Mouse (Mus musculus) C2C12 (cell line): ENCODE data around the gene Pafah2. TPM values are rescaled to one million over a fixed set of nuclear protein-coding genes. Genes with fewer than 3 reads are reported as not detected.

Experiments
- H3K27me3 ChIP-seq: one replicate; pipeline ENCODE4 v1.6.1; 2011; ENCODE audit not compliant: control insufficient read depth, insufficient read depth, insufficient read length
- H3K36me3 ChIP-seq: one replicate; pipeline ENCODE4 v1.6.1; 2011; ENCODE audit not compliant: control insufficient read depth, insufficient read depth
- H3K4me3 ChIP-seq: one replicate; pipeline ENCODE4 v1.5.1; 2011; ENCODE audit warnings: mild to moderate bottlenecking, control low read depth; ENCODE audit not compliant: poor library complexity, insufficient read depth, severe bottlenecking
- H3K79me2 ChIP-seq: one replicate; pipeline ENCODE4 v1.6.1; 2011; ENCODE audit not compliant: control insufficient read depth, insufficient read depth
- H3K79me3 ChIP-seq: one replicate; pipeline ENCODE4 v1.6.1; 2011; ENCODE audit warnings: low read depth, control low read depth
- H3ac ChIP-seq: one replicate; pipeline ENCODE3; 2011; ENCODE audit warnings: low read depth; ENCODE audit not compliant: control insufficient read depth, insufficient read length
- CEBPB ChIP-seq: IDR thresholded peaks from one replicate; pipeline ENCODE4 v1.6.1; 2011; ENCODE audit warnings: low read depth, mild to moderate bottlenecking, control low read depth, moderate library complexity
- CTCF ChIP-seq: IDR thresholded peaks from one replicate; pipeline ENCODE4 v1.5.1; 2011; ENCODE audit not compliant: control insufficient read depth, insufficient read depth, insufficient read length
- FOSL1 ChIP-seq: IDR thresholded peaks from one replicate; pipeline ENCODE4 v1.8.0; 2011; ENCODE audit warnings: mild to moderate bottlenecking, low read length; ENCODE audit not compliant: poor library complexity, insufficient read depth, severe bottlenecking
- MAX ChIP-seq: IDR thresholded peaks from one replicate; pipeline ENCODE4 v1.6.1; 2011; ENCODE audit warnings: mild to moderate bottlenecking, control low read depth
- MYOD1 ChIP-seq: IDR thresholded peaks from one replicate; pipeline ENCODE4 v1.6.1; 2011; ENCODE audit warnings: low read depth; ENCODE audit not compliant: control insufficient read depth, insufficient read length
- MYOG ChIP-seq: IDR thresholded peaks from one replicate; pipeline ENCODE4 v1.6.1; 2011; ENCODE audit not compliant: control insufficient read depth, insufficient read length; ENCODE audit errors: extremely low read depth
- USF1 ChIP-seq: IDR thresholded peaks from one replicate; pipeline ENCODE4 v1.6.1; 2011; ENCODE audit warnings: low read depth, mild to moderate bottlenecking, control low read depth, moderate library complexity
- polyA plus RNA-seq: library from polyadenylated mRNA; unstranded; fragments of >200 nt; fragmentation: generic; extraction: Trizol; gene quantifications from one replicate; pipeline ENCODE4 v1.2.1, GENCODE M21; 2012; ENCODE audit warnings: missing spikeins

Gene Pafah2
- polyA plus RNA-seq, 1 experiment: 9.0 TPM

DNA sequence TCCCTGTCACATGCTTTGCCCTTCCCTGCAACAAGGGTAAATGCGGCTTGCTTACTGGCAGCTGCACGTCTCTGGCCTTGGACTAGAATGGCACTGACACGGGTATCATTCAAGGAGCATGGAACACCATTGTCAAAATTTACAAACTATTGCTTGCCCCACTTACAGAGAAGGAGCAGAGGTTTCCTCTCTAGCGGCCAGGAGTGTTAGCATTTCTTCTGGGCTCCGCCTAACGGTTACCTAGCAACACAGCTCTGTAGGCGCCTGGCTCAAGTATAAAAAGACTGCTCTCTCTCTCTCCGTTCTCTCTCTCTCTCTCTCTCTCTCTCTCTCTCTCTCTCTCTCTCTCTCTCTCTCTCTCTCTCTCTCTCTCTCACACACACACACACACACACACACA is 3.5 kb upstream of the Pafah2 start:
- no peak overlapping the region for H3K4me3 ChIP-seq
- no peaks in the 10 kb centered on the region for H3K27me3 ChIP-seq
- H3K79me3 ChIP-seq: no peaks in the 10 kb centered on the region
- TF ChIP-seq CEBPB: no peak
- TF ChIP-seq FOSL1: no peak
- TF ChIP-seq USF1: no peak
- TF ChIP-seq MYOG: no peak
- no peak for TF ChIP-seq CTCF
- no peak for TF ChIP-seq MAX
- TF ChIP-seq MYOD1: no peak
- H3ac ChIP-seq: no peak overlapping the region
- no peaks in the 10 kb centered on the region for H3K79me2 ChIP-seq
- H3K36me3 ChIP-seq: no peaks in the 10 kb centered on the region

DNA sequence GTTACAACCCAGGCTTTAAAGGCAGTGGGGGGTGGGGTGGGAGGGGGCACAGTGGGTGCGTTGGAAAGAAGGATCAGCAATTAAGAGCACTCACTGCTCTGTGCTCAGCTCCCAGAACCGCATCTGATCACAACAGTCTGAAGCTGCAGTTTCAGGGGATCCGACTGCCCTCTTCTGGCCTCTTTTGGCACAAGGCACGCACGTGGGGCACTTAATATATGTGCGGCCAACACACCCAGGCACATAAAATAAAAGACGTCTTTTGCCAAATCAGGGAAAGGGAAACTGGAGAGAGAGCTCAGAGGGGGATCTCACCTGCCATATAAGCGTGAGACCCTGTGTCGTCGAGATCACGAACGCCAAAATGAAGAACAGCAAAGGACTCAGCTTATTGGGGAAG is 3.1 kb upstream of the Pafah2 start:
- Histone ChIP-seq H3K79me3 (no peaks in the 10 kb centered on the region), H3K27me3 (no peaks in the 10 kb centered on the region)
- TF ChIP-seq MYOG (no peak), CTCF (no peak), USF1 (no peak), MYOD1 (no peak), MAX (no peak), CEBPB (no peak), FOSL1 (no peak)

DNA sequence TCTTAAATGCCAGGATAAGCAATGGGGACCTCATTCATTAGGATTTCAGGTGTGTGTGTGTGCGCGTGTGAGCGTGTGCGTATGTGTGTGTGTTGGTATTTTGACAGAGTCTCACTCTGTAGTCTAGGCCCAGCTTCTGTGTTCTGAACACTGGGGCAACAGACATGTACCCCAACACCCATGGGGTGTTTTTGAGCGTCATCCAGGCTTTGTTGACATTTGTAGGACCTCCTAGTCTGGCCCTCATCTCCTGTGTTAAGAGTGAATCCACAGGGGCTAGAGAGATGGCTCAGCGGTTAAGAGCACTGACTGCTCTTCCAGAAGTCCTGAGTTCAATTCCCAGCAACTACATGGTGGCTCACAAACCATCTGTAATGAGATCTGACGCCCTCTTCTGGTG is 978 bp upstream of the Pafah2 start:
- H3ac ChIP-seq: no peak overlapping the region
- no peaks in the 10 kb centered on the region for H3K27me3 ChIP-seq
- TF ChIP-seq MYOD1: no peak
- no peaks in the 10 kb centered on the region for H3K79me2 ChIP-seq
- H3K79me3 ChIP-seq: no peaks in the 10 kb centered on the region
- H3K36me3 ChIP-seq: no peaks in the 10 kb centered on the region
- no peak overlapping the region for H3K4me3 ChIP-seq

More for the DNA sequence above, 3.1 kb upstream of the Pafah2 start:
- Histone ChIP-seq H3K79me2 (no peaks in the 10 kb centered on the region), H3K4me3 (no peak overlapping the region), H3K36me3 (no peaks in the 10 kb centered on the region), H3ac (no peak overlapping the region)

DNA sequence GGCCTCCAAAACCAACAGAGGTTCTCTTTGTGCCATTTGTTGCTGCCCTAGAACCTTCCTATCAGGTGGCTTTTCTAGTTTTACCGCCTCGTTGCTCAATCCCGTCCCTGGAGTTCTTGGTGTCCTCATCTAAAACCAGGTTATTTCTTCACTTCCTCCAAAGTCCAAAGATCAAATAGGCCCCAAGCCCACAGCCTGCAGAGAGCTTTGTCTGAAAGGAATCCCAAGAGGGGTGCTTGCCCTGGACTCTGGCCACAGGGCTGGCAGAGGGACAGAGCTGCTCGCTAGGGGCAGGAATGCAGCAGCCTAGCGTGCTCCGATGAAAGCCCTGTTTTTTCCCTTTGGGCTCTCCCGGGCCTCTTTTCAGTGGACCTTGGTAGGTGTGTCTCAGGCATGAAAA is 1.0 kb downstream of the Pafah2 start:
- H3K4me3 ChIP-seq: peak overlapping the region; percentile 32
- TF ChIP-seq USF1: no peak
- no peak for TF ChIP-seq FOSL1
- peak; percentile 21 for TF ChIP-seq CEBPB
- H3K27me3 ChIP-seq: no peaks in the 10 kb centered on the region
- peak overlapping the region; percentile 53 for H3ac ChIP-seq
- no peaks in the 10 kb centered on the region for H3K79me2 ChIP-seq
- no peaks in the 10 kb centered on the region for H3K79me3 ChIP-seq
- H3K36me3 ChIP-seq: no peaks in the 10 kb centered on the region

DNA sequence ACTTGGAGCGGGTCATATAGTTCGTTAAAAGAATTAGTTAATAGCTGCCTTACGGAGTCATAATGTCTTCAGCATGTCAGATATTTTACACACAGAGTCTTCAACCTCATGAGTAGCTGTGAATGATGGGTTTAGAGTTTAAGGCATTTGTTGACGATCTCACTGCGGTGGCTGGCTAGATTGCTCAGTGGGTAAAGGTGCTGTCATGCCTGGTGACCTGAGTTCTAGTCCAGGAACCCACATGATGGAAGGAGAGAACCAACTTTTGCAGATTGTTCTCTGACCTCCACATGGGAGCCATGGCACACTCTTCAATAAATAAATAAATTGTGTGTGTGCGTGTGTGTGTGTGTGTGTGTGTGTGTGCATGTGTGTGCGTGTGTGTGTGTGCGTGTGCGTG is 1.6 kb downstream of the Pafah2 start:
- no peaks in the 10 kb centered on the region for H3K79me3 ChIP-seq
- no peak overlapping the region for H3K4me3 ChIP-seq
- no peaks in the 10 kb centered on the region for H3K36me3 ChIP-seq
- no peak overlapping the region for H3ac ChIP-seq
- H3K79me2 ChIP-seq: no peaks in the 10 kb centered on the region
- no peak for TF ChIP-seq CEBPB
- no peak for TF ChIP-seq FOSL1
- no peak for TF ChIP-seq CTCF
- no peak for TF ChIP-seq MAX
- no peak for TF ChIP-seq MYOG
- no peak for TF ChIP-seq USF1
- no peak for TF ChIP-seq MYOD1
- no peaks in the 10 kb centered on the region for H3K27me3 ChIP-seq

DNA sequence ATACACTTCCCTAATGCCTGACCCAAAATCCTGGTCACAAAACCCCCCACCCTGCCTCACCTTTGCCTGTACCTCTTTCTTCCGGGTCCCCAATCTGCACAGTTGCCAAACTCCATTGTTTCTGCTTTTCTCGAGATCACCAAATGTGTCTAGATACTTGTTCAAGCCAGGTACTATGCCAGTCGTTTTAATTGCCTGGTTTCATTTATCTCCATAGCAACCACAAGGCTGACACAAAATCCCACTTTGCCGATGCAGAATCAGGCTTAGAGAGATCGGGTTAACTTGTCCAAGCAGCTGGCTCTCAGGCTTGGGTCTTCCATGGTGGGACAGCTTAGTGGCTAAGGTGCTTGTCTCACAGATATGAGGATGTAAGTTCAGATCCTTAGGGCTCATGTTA is 4.1 kb downstream of the Pafah2 start:
- Histone ChIP-seq H3ac (no peak overlapping the region), H3K36me3 (no peaks in the 10 kb centered on the region), H3K79me3 (no peaks in the 10 kb centered on the region), H3K4me3 (no peak overlapping the region), H3K27me3 (no peaks in the 10 kb centered on the region), H3K79me2 (no peaks in the 10 kb centered on the region)
- TF ChIP-seq MAX (no peak), CTCF (no peak), MYOG (no peak), FOSL1 (no peak), USF1 (no peak)
